Mouse (Mus musculus) forebrain, embryonic 10.5 days (tissue): ENCODE results near the gene Phf2. TPM values are rescaled to one million over a fixed set of nuclear protein-coding genes. Genes with fewer than 3 reads are reported as not detected.
"Not testable (repeated sequence)": the region's sequence is repeated elsewhere in the genome, so short reads cannot be mapped to it uniquely, and the experiment has no call there.

Experiments
- DNase-seq: peaks from one replicate; pipeline ENCODE4 v3.0.0-alpha.2; 2017; ENCODE audit warnings: low spot score; ENCODE audit errors: extremely low spot score
- H3K27ac ChIP-seq: fragments of 300-500 bp; sonication (generic); 2 replicates; pipeline ENCODE4 v1.5.1; 2016; ENCODE audit warnings: mild to moderate bottlenecking
- H3K27me3 ChIP-seq: fragments of 300-500 bp; sonication (generic); 2 replicates; pipeline ENCODE4 v1.6.1; 2016; ENCODE audit warnings: mild to moderate bottlenecking; ENCODE audit not compliant: poor library complexity, severe bottlenecking
- H3K36me3 ChIP-seq: fragments of 300-500 bp; sonication (generic); replicated peaks from 2 replicates; pipeline ENCODE4 v1.6.1; 2016; ENCODE audit warnings: mild to moderate bottlenecking, moderate library complexity
- H3K4me1 ChIP-seq: fragments of 300-500 bp; sonication (generic); 2 replicates; pipeline ENCODE4 v1.6.1; 2016
- H3K4me3 ChIP-seq: fragments of 300-500 bp; sonication (generic); 2 replicates; pipeline ENCODE4 v1.5.1; 2016; ENCODE audit warnings: mild to moderate bottlenecking, moderate library complexity
- H3K9me3 ChIP-seq: fragments of 300-500 bp; sonication (generic); 2 replicates; pipeline ENCODE4 v1.6.1; 2016; ENCODE audit warnings: mild to moderate bottlenecking, moderate library complexity
- WGBS: fragments of 180-500 bp; shearing (Covaris S2); methylation state at CpG from one replicate; pipeline ENCODE4 v1.1.7; 2016; 5-methylcytosine and 5-hydroxymethylcytosine counted together
- polyA plus RNA-seq: library from polyadenylated mRNA; unstranded; fragments of >200 nt; fragmentation: Nextera tagmentation; extraction: Ambion mirVana; gene quantifications from 2 replicates; pipeline ENCODE4 v1.2.1, GENCODE M21; 2016

Gene Phf2
- polyA plus RNA-seq, 1 experiment from 2014 or later = 7.7 TPM

- Histone ChIP-seq H3K4me3 (no peak overlapping the region), H3K27me3 (no peaks in the 10 kb centered on the region), H3K36me3 (peaks cover 100% of the 10 kb centered on the region), H3K4me1 (no peaks in the 10 kb centered on the region), H3K27ac (no peak overlapping the region), H3K9me3 (no peaks in the 10 kb centered on the region)
- WGBS = 91% methylated on average over 10 of the region's 10 CpGs
- no peak for DNase-seq
These were observed 48.6 kb downstream of the Phf2 start for GRCm38 (mm10) chr13:48822288-48822687.

GRCm38 (mm10) chr13:48819131-48819530 lies 51.8 kb downstream of the Phf2 start:
- no peak overlapping the region for H3K27ac ChIP-seq
- H3K4me1 ChIP-seq = no peaks in the 10 kb centered on the region
- no peaks in the 10 kb centered on the region for H3K9me3 ChIP-seq
- H3K27me3 ChIP-seq = no peaks in the 10 kb centered on the region
- WGBS = 86% methylated on average over 3 of the region's 3 CpGs
- no peak overlapping the region for H3K4me3 ChIP-seq
- H3K36me3 ChIP-seq = peaks cover 100% of the 10 kb centered on the region
- DNase-seq = no peak

- WGBS = 87% methylated on average over 1 of the region's 1 CpGs
- no peaks in the 10 kb centered on the region for H3K4me1 ChIP-seq
- peaks cover 100% of the 10 kb centered on the region for H3K36me3 ChIP-seq
- DNase-seq = no peak
- H3K9me3 ChIP-seq = no peaks in the 10 kb centered on the region
- H3K27me3 ChIP-seq = no peaks in the 10 kb centered on the region
- no peak overlapping the region for H3K4me3 ChIP-seq
- no peak overlapping the region for H3K27ac ChIP-seq
These were observed 56.5 kb downstream of the Phf2 start for GRCm38 (mm10) chr13:48814406-48814805.

GRCm38 (mm10) chr13:48810991-48811390 lies 59.9 kb downstream of the Phf2 start:
- Histone ChIP-seq H3K27ac (no peak overlapping the region), H3K4me3 (no peak overlapping the region), H3K27me3 (no peaks in the 10 kb centered on the region), H3K36me3 (peaks cover 100% of the 10 kb centered on the region), H3K4me1 (no peaks in the 10 kb centered on the region), H3K9me3 (no peaks in the 10 kb centered on the region)
- WGBS = 80% methylated on average over 9 of the region's 9 CpGs
- DNase-seq = no peak

- Histone ChIP-seq H3K27me3 (no peaks in the 10 kb centered on the region), H3K27ac (no peak overlapping the region), H3K36me3 (peaks cover 100% of the 10 kb centered on the region), H3K4me1 (no peaks in the 10 kb centered on the region), H3K9me3 (no peaks in the 10 kb centered on the region), H3K4me3 (no peak overlapping the region)
- WGBS = 87% methylated on average over 7 of the region's 7 CpGs
- no peak for DNase-seq
These were observed 60.6 kb downstream of the Phf2 start for GRCm38 (mm10) chr13:48810274-48810823.

GRCm38 (mm10) chr13:48809668-48810067 lies 61.3 kb downstream of the Phf2 start:
- WGBS = 89% methylated on average over 4 of the region's 4 CpGs
- H3K9me3 ChIP-seq, H3K27me3 ChIP-seq, DNase-seq, H3K4me1 ChIP-seq, H3K4me3 ChIP-seq, H3K27ac ChIP-seq: not testable (repeated sequence)
- peaks cover 99% of the 10 kb centered on the region for H3K36me3 ChIP-seq

- peaks cover 99% of the 10 kb centered on the region for H3K36me3 ChIP-seq
- H3K9me3 ChIP-seq = no peaks in the 10 kb centered on the region
- no peak overlapping the region for H3K27ac ChIP-seq
- no peaks in the 10 kb centered on the region for H3K27me3 ChIP-seq
- DNase-seq = peak; percentile 62
- WGBS = 73% methylated on average over 5 of the region's 5 CpGs
- no peak overlapping the region for H3K4me3 ChIP-seq
- H3K4me1 ChIP-seq = peaks cover 9% of the 10 kb centered on the region; the same call in 1 of the 2 replicates
These were observed 63.4 kb downstream of the Phf2 start for GRCm38 (mm10) chr13:48807481-48808031.

- Histone ChIP-seq H3K4me1 (peaks cover 22% of the 10 kb centered on the region), H3K4me3 (no peak overlapping the region), H3K36me3 (peaks cover 61% of the 10 kb centered on the region), H3K27me3 (no peaks in the 10 kb centered on the region), H3K9me3 (no peaks in the 10 kb centered on the region), H3K27ac (no peak overlapping the region)
- 34% methylated on average over 15 of the region's 15 CpGs for WGBS
- DNase-seq = no peak
These were observed 68.7 kb downstream of the Phf2 start for GRCm38 (mm10) chr13:48802181-48802580.

- Histone ChIP-seq H3K4me1 (peaks cover 22% of the 10 kb centered on the region), H3K9me3 (no peaks in the 10 kb centered on the region), H3K27me3 (no peaks in the 10 kb centered on the region), H3K36me3 (peaks cover 50% of the 10 kb centered on the region), H3K27ac (no peak overlapping the region), H3K4me3 (no peak overlapping the region)
- peak; percentile 75 for DNase-seq
- WGBS = 28% methylated on average over 11 of the region's 11 CpGs
These were observed 69.9 kb downstream of the Phf2 start for GRCm38 (mm10) chr13:48800850-48801546.

GRCm38 (mm10) chr13:48798256-48798771 lies 72.6 kb downstream of the Phf2 start:
- Histone ChIP-seq H3K4me3 (no peak overlapping the region), H3K27me3 (no peaks in the 10 kb centered on the region), H3K36me3 (peaks cover 24% of the 10 kb centered on the region), H3K27ac (no peak overlapping the region), H3K4me1 (peaks cover 13% of the 10 kb centered on the region), H3K9me3 (no peaks in the 10 kb centered on the region)
- 59% methylated on average over 13 of the region's 14 CpGs for WGBS
- DNase-seq = no peak

- 78% methylated on average over 11 of the region's 11 CpGs for WGBS
These were observed 74.0 kb downstream of the Phf2 start for GRCm38 (mm10) chr13:48796906-48797305.

GRCm38 (mm10) chr13:48795711-48796110 lies 75.2 kb downstream of the Phf2 start:
- Histone ChIP-seq H3K27ac (no peak overlapping the region), H3K4me1 (peaks cover 13% of the 10 kb centered on the region), H3K4me3 (no peak overlapping the region), H3K27me3 (no peaks in the 10 kb centered on the region), H3K9me3 (no peaks in the 10 kb centered on the region; the same call in 1 of the 2 replicates), H3K36me3 (no peaks in the 10 kb centered on the region)
- WGBS = 91% methylated on average over 6 of the region's 6 CpGs
- no peak for DNase-seq

More at GRCm38 (mm10) chr13:48796906-48797305, 74.0 kb downstream of the Phf2 start:
- no peak overlapping the region for H3K4me3 ChIP-seq
- no peak for DNase-seq
- H3K36me3 ChIP-seq = peaks cover 10% of the 10 kb centered on the region
- no peak overlapping the region for H3K27ac ChIP-seq
- H3K27me3 ChIP-seq = no peaks in the 10 kb centered on the region
- H3K9me3 ChIP-seq = no peaks in the 10 kb centered on the region
- peaks cover 13% of the 10 kb centered on the region for H3K4me1 ChIP-seq
